Mouse (Mus musculus) kidney, adult 8-10 months (tissue): ENCODE results near the gene Olfr705.
"Not testable (repeated sequence)": the region's sequence is repeated elsewhere in the genome, so short reads cannot be mapped to it uniquely, and the experiment has no call there.

Experiments used
- DNase-seq, 2 experiments: peaks; one replicate each; pipeline ENCODE4 v3.0.0; 2022

Olfr705 gene

DNA sequence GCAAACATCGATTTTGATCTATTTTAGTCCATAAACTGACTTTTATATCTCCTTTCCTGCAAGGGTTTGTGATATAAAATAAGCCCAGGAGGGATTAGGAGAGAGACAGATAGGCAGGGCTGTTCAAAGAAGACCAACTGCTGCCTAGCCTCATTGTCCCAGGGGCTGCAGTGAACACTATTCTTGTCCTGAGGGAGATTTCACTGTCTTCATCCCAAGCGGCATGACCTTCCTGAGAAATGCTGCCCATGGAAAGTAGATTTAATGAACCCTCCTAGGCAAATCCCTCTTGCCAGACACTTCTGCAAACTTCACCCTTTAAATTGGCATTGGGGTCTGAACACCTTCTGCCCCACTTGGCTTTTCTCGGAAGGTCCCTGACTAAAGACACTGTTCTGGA, at the start of gene Olfr705:
Gene Olfr705 (minus strand): TSS at position 101 of the 400 bp plus-strand sequence.
- DNase-seq: no peak

DNA sequence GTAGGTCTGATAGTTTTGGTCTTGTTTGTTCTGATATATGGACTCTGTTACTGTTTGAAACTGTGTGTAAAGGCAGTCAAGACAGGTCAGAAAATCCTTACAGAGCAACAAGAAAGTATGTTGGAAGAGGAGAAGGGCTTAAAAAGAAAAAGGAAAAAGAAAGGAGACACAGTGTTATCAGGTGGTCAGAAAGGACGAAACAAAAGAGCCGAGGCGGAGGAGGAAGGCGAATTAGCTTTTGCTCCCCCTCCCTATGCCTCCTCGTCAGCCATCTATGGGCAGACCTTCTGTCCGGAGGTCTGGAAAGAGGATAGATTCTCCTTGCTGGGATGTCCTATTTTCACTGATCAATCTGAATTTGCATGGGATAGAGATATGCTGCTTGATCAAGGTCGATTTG, 44.3 kb upstream of the Olfr705 start:
- not testable (repeated sequence) for DNase-seq

DNA sequence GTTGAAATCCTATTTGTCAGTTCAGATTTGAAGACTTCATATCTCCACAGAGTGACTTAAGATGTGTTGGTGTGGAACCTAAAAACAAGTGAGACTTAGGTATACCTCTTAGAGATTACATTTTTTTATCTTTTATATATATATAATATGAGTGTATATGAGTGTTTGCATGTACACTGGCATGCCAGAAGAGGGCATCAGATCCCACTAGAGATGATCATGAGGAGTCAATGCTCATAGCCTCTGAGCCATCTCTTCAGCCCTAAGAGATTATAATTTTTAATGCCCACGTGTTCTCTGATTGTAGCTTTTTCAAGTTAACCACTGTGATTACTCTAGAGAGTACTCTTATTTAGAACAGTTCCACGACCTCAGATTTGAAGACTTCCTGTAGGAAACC, 31.0 kb upstream of the Olfr705 start, which contains the start of gene Olfr1532-ps1:
Gene Olfr1532-ps1 (plus strand): TSS at position 326 of the 400 bp plus-strand sequence.
- DNase-seq: no peak

DNA sequence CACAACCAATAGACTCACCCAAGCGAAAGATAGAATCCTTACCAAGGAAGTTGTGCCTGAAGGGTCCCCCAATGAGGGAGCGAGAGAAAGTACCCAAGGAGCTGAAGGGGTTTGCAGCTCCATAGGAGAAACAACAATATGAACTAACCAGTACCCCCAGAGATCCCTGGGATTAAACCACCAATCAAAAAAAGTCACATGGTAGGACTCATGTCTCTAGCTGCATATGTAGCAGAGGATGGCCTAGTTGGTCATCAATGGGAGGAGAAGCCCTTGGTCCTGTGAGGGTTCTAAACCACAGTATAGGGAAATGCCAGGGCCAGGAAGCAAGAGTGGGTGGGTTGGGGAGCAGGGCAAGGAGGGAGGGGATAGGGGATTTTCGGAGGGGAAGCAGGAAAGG, 24.4 kb upstream of the Olfr705 start, which contains the start of gene Olfr707:
Gene Olfr707 (minus strand): TSS at position 101 of the 400 bp plus-strand sequence.
- not testable (repeated sequence) for DNase-seq

DNA sequence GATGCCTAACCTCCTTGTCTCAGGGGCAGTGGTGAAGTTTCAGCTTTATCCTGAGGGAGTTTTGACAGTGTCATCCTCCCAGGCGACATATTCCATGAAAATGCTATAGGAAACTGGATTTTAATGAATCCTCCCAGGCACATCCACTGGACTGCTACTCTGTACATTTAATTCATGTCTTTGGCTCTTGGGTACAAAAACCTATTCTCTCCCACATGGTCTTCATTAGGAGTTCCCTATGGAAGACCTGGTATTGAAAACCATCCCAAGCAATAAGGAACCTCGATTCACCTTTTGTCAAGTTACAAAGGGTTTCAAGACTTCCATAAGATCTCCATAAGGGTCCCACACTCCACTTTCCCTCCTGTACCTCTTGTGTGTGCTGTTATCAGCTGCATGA, 11.4 kb upstream of the Olfr705 start, which contains the start of gene Olfr706:
Gene Olfr706 (minus strand): TSS at position 101 of the 400 bp plus-strand sequence.
- no peak for DNase-seq

DNA sequence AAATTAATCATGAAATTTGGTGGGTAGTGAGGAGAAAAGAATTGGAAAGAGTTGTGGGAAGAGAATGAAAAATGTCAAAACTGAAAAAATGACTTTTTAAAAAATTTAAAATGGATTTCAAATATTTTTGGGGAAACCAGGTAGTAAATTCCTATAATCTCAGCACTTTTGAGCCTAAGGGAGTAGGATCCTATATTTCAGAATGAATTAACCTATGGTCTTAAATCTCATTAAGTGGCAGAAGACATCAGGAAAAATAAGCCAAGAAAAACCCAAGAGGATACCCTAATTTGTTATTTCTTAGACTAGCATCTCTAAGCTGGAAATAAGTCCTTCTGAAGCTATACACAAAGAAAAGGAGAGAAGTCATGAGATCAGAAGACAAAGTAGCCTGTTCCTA, 13.8 kb downstream of the Olfr705 start, which contains the start of gene Olfr704:
Gene Olfr704 (plus strand): TSS at position 301 of the 400 bp plus-strand sequence.
- DNase-seq: no peak

- no peak for DNase-seq
These were observed 33.6 kb downstream of the Olfr705 start, which contains the start of gene Olfr703 for GRCm38 (mm10) chr7:106843060-106843459. TSS of gene Olfr703 (plus strand) at chr7:106843360.

DNA sequence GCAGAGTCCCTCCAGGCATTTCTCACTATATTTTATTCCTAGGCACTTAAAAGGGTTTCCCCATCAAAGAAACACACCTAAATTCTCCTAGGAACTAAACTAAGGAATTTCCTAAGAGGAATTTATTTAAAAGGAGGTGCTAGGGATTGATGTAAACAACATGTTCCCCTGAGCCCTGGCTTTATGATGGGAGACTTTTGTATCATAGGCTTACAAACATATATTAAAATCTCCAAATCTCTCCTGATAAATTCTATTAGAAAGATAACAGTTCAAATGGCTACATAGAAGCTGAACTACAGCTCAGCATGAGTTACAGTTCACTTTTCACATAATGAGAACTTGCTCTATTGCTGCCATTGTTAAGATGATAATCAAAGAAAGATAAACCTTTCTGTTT, 42.9 kb downstream of the Olfr705 start, which contains the start of gene Olfr702:
Gene Olfr702 (minus strand): TSS at position 101 of the 400 bp plus-strand sequence.
- no peak for DNase-seq
